Mouse (Mus musculus): ENCODE data around the gene Zdhhc21.

- no peak for TF ChIP-seq CTCF (IDR thresholded peaks at IDR 0.05; ENCODE audit: low read depth, low read length)
- no peak for TF ChIP-seq POLR2A (IDR thresholded peaks at IDR 0.05; ENCODE audit: borderline replicate concordance, low read depth, low read length)
These were observed 22.7 kb upstream of the Zdhhc21 start for GRCm38 (mm10) chr4:82882500-82882899.

Data from bone marrow macrophage, adult 2 months (primary cell).